Mouse (Mus musculus): ENCODE data around the gene Neurl3. TPM values are rescaled to one million over a fixed set of nuclear protein-coding genes. Genes with fewer than 3 reads are reported as not detected.

Gene Neurl3
- polyA plus RNA-seq, 1 experiment from 2014 or later = 24.4 TPM

GRCm38 (mm10) chr1:36269121-36269795 is 5.2 kb downstream of the Neurl3 start:
- TF ChIP-seq CTCF (IDR thresholded peaks at IDR 0.05; ENCODE audit: low read depth) = no peak
- no peak for TF ChIP-seq EP300 (optimal IDR thresholded peaks at IDR 0.05)
- Histone ChIP-seq H3K27me3 (ENCODE audit: control insufficient read depth, insufficient read depth, low read length) (no peaks in the 10 kb centered on the region), H3K36me3 (ENCODE audit: control insufficient read depth, insufficient read depth, low read length) (no peaks in the 10 kb centered on the region; the same call in 1 of the 2 replicates), H3K4me3 (ENCODE audit: low read depth, low read length) (no peak overlapping the region; the same call in 1 of the 2 replicates), H3K4me2 (replicated peaks; ENCODE audit: low read depth) (peak overlapping the region; percentile 31), H3K9me3 (ENCODE audit: control insufficient read depth, low read length) (no peaks in the 10 kb centered on the region), H3K9ac (ENCODE audit: low read length) (no peak overlapping the region), H3K27ac (replicated peaks) (no peak overlapping the region), H3K4me1 (replicated peaks; ENCODE audit: control insufficient read depth, insufficient read depth) (peaks cover 14% of the 10 kb centered on the region)
- WGBS = 50% methylated on average over 54 of the region's 54 CpGs
- peak; percentile 22 for DNase-seq (ENCODE audit: low spot score)
- ATAC-seq (ENCODE audit: low FRiP score, low TSS enrichment) = no peak

GRCm38 (mm10) chr1:36267595-36267994 is 6.9 kb downstream of the Neurl3 start:
- Histone ChIP-seq H3K4me3 (ENCODE audit: low read depth, low read length) (no peak overlapping the region), H3K4me1 (replicated peaks; ENCODE audit: control insufficient read depth, insufficient read depth) (peaks cover 14% of the 10 kb centered on the region), H3K4me2 (replicated peaks; ENCODE audit: low read depth) (no peak overlapping the region), H3K27me3 (ENCODE audit: control insufficient read depth, insufficient read depth, low read length) (no peaks in the 10 kb centered on the region), H3K27ac (replicated peaks) (no peak overlapping the region), H3K9me3 (ENCODE audit: control insufficient read depth, low read length) (no peaks in the 10 kb centered on the region), H3K9ac (ENCODE audit: low read length) (no peak overlapping the region), H3K36me3 (ENCODE audit: control insufficient read depth, insufficient read depth, low read length) (no peaks in the 10 kb centered on the region; the same call in 1 of the 2 replicates)
- 95% methylated on average over 3 of the region's 3 CpGs for WGBS
- DNase-seq (ENCODE audit: low spot score) (no peak), ATAC-seq (ENCODE audit: low FRiP score, low TSS enrichment) (no peak)
- no peak for TF ChIP-seq CTCF (IDR thresholded peaks at IDR 0.05; ENCODE audit: low read depth)
- TF ChIP-seq EP300 (optimal IDR thresholded peaks at IDR 0.05) = no peak

- WGBS = 76% methylated on average over 6 of the region's 6 CpGs
- H3K9me3 ChIP-seq (ENCODE audit: control insufficient read depth, low read length) = no peaks in the 10 kb centered on the region
- no peak overlapping the region for H3K4me3 ChIP-seq (ENCODE audit: low read depth, low read length)
- no peaks in the 10 kb centered on the region; the same call in 1 of the 2 replicates for H3K36me3 ChIP-seq (ENCODE audit: control insufficient read depth, insufficient read depth, low read length)
- H3K27me3 ChIP-seq (ENCODE audit: control insufficient read depth, insufficient read depth, low read length) = no peaks in the 10 kb centered on the region
- ATAC-seq (ENCODE audit: low FRiP score, low TSS enrichment) = no peak
- peaks cover 9% of the 10 kb centered on the region for H3K4me1 ChIP-seq (replicated peaks; ENCODE audit: control insufficient read depth, insufficient read depth)
- no peak for DNase-seq (ENCODE audit: low spot score)
- TF ChIP-seq EP300 (optimal IDR thresholded peaks at IDR 0.05) (no peak), CTCF (IDR thresholded peaks at IDR 0.05; ENCODE audit: low read depth) (no peak)
- H3K4me2 ChIP-seq (replicated peaks; ENCODE audit: low read depth) = no peak overlapping the region
- H3K27ac ChIP-seq (replicated peaks) = no peak overlapping the region
- H3K9ac ChIP-seq (ENCODE audit: low read length) = no peak overlapping the region
Observed at GRCm38 (mm10) chr1:36266293-36266692, 8.2 kb downstream of the Neurl3 start.

DNA sequence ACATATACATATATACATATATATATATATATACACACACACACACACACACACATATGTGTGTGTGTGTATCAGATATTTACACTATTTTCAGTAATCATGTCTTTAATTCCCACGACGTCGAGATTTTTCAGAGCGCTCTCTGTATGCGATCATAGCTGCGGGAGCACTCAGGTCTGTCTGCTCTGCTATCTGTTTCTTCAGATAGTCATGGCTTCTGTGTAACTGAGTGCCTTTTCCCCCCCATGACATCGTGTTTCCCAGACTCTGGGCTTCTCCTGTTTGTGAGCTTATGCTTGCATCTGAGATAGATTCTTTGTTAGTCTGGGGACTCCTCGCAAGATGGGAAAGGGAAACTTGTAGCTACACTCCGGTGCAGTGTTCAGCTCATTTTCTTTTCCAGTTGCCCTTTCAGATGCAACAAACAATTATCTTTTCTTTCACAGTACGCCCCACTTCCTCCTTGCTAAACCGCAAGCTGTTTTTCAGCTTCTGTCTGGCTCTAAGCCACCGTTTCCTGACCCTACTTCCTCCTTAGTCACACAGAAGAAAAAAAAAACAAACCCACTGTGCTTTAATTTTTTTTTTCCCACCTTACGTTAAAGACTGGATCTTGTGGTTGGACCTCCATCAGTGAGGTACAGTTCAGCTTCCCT is 10.5 kb downstream of the Neurl3 start:
- Histone ChIP-seq H3K4me1 (replicated peaks; ENCODE audit: control insufficient read depth, insufficient read depth) (no peaks in the 10 kb centered on the region), H3K4me2 (replicated peaks; ENCODE audit: low read depth) (no peak overlapping the region; the same call in 1 of the 2 replicates), H3K4me3 (ENCODE audit: low read depth, low read length) (no peak overlapping the region), H3K27ac (replicated peaks) (peak overlapping the region; percentile 70), H3K9me3 (ENCODE audit: control insufficient read depth, low read length) (no peaks in the 10 kb centered on the region), H3K36me3 (ENCODE audit: control insufficient read depth, insufficient read depth, low read length) (no peaks in the 10 kb centered on the region; the same call in 1 of the 2 replicates), H3K27me3 (ENCODE audit: control insufficient read depth, insufficient read depth, low read length) (no peaks in the 10 kb centered on the region), H3K9ac (ENCODE audit: low read length) (no peak overlapping the region)
- WGBS = 42% methylated on average over 13 of the region's 13 CpGs
- no peak for TF ChIP-seq EP300 (optimal IDR thresholded peaks at IDR 0.05)
- TF ChIP-seq CTCF (IDR thresholded peaks at IDR 0.05; ENCODE audit: low read depth) = no peak
- DNase-seq (ENCODE audit: low spot score) = peak; percentile 65
- no peak for ATAC-seq (ENCODE audit: low FRiP score, low TSS enrichment)

GRCm38 (mm10) chr1:36261708-36262504 is 12.6 kb downstream of the Neurl3 start:
- no peak for ATAC-seq (ENCODE audit: low FRiP score, low TSS enrichment)

More at GRCm38 (mm10) chr1:36261708-36262504, 12.6 kb downstream of the Neurl3 start:
- H3K36me3 ChIP-seq (ENCODE audit: control insufficient read depth, insufficient read depth, low read length) = no peaks in the 10 kb centered on the region; the same call in 1 of the 2 replicates
- no peak for DNase-seq (ENCODE audit: low spot score)
- H3K27me3 ChIP-seq (ENCODE audit: control insufficient read depth, insufficient read depth, low read length) = no peaks in the 10 kb centered on the region
- no peak overlapping the region for H3K9ac ChIP-seq (ENCODE audit: low read length)
- no peaks in the 10 kb centered on the region for H3K4me1 ChIP-seq (replicated peaks; ENCODE audit: control insufficient read depth, insufficient read depth)
- no peak for TF ChIP-seq CTCF (IDR thresholded peaks at IDR 0.05; ENCODE audit: low read depth)
- TF ChIP-seq EP300 (optimal IDR thresholded peaks at IDR 0.05) = no peak
- 79% methylated on average over 19 of the region's 19 CpGs for WGBS
- H3K4me3 ChIP-seq (ENCODE audit: low read depth, low read length) = no peak overlapping the region
- H3K9me3 ChIP-seq (ENCODE audit: control insufficient read depth, low read length) = no peaks in the 10 kb centered on the region
- no peak overlapping the region for H3K27ac ChIP-seq (replicated peaks)
- H3K4me2 ChIP-seq (replicated peaks; ENCODE audit: low read depth) = no peak overlapping the region
